Mouse (Mus musculus) lung, adult 2 months (tissue): ENCODE data around the gene Tgfbr3.

Experiments
- CTCF ChIP-seq: fragments of 200-500 bp; IDR thresholded peaks from 2 replicates; pipeline ENCODE4 v1.5.1; 2011; ENCODE audit warnings: mild to moderate bottlenecking, low read length, control low read depth; ENCODE audit not compliant: insufficient read depth
- POLR2A ChIP-seq: fragments of 200-500 bp; IDR thresholded peaks from 2 replicates; pipeline ENCODE4 v1.6.1; 2011; ENCODE audit warnings: low read depth, mild to moderate bottlenecking, control low read depth, low read length, borderline replicate concordance; ENCODE audit errors: extremely low read depth

DNA sequence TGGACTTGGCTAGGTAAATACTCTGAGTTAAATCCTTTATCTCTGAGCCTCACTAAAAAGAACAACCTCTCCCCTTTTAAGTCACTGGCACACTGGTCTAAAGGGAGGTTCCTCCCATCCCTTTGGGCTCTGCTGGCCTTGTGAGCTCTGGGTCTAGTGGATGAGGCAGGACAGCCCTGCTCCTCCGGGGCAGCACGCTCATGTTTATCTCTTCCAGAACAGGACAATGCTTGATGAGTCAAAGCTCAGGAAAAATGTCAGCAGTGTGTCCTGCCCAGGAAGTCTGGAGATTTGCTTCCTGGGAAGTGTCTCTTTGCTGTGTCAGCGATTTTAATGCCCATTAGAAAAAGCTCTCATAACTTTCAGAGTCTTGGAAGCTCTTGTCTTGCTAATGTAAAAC is 177.6 kb downstream of the Tgfbr3 start:
- TF ChIP-seq CTCF (no peak), POLR2A (no peak)
